Mouse (Mus musculus): ENCODE measurements at regions not wholly inside any gene's neighbourhood (a gene's known extent, or its start where the extent isn't known, plus 50 kb on each side); places are given as distances from the start of the nearest gene placed in this dataset.

DNA sequence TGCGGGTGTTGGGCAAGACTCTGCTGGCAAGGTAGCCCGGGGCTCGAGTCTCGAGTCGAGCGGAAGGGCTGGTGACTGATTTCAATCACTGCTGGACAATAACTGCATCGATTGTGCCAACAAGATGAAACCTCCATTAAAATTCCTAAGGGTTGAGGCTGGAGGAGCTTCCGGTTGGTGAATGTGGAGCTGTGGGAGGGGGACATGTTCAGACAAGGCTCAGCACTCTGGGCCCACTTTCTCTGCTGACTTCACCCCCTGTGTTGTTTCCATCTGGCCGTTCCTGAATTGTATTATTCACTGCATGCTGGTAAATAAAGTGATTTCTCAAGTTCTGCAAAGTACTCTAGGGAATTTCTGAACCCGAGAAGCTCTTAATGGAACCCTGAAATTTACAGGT, 261.2 kb upstream of the Cxcr4 start:
- Histone ChIP-seq H3K4me2 (ENCODE audit: low read depth) (no peak overlapping the region), H3K4me3 (no peak overlapping the region), H3K79me2 (ENCODE audit: control insufficient read depth, insufficient read depth) (no peaks in the 10 kb centered on the region), H3ac (ENCODE audit: control insufficient read depth, insufficient read length) (no peak overlapping the region), H3K36me3 (ENCODE audit: control insufficient read depth, insufficient read depth) (no peaks in the 10 kb centered on the region), H3K27me3 (ENCODE audit: control insufficient read depth, insufficient read depth, insufficient read length) (no peaks in the 10 kb centered on the region)
- TF ChIP-seq E2F4 (IDR thresholded peaks at IDR 0.05; ENCODE audit: insufficient read depth), result no peak
- TF ChIP-seq POLR2A (IDR thresholded peaks at IDR 0.05; ENCODE audit: insufficient read length, low read depth), result no peak
- TF ChIP-seq TCF12 (IDR thresholded peaks at IDR 0.05; ENCODE audit: insufficient read depth, poor library complexity, severe bottlenecking), result no peak
- TF ChIP-seq MYOD1 (IDR thresholded peaks at IDR 0.05; ENCODE audit: control insufficient read depth in 1 of 3, insufficient read length in 2 of 3, low read depth in 2 of 3), result no peak
- no peak for TF ChIP-seq CEBPB (IDR thresholded peaks at IDR 0.05; ENCODE audit: insufficient read depth, poor library complexity, severe bottlenecking)
- no peak for TF ChIP-seq TCF3 (IDR thresholded peaks at IDR 0.05; ENCODE audit: insufficient read length, low read depth)
- no peak for TF ChIP-seq SRF (IDR thresholded peaks at IDR 0.05; ENCODE audit: control insufficient read depth, insufficient read length, low read depth)
- TF ChIP-seq REST (IDR thresholded peaks at IDR 0.05; ENCODE audit: insufficient read depth, insufficient read length), result no peak
- TF ChIP-seq MAX (IDR thresholded peaks at IDR 0.05; ENCODE audit: low read depth), result no peak
- TF ChIP-seq MYOG (IDR thresholded peaks at IDR 0.05; ENCODE audit: control insufficient read depth in 1 of 3, insufficient read depth in 1 of 3, insufficient read length in 2 of 3, low read depth in 2 of 3), result no peak
- no peak for TF ChIP-seq POLR2AphosphoS2 (IDR thresholded peaks at IDR 0.05; ENCODE audit: insufficient read length, low read depth)
- no peak for TF ChIP-seq USF1 (IDR thresholded peaks at IDR 0.05; ENCODE audit: low read depth)

- no peaks in the 10 kb centered on the region for H3K79me2 ChIP-seq (ENCODE audit: control insufficient read depth, insufficient read depth)
- H3K27me3 ChIP-seq (ENCODE audit: control insufficient read depth, insufficient read depth, insufficient read length), result no peaks in the 10 kb centered on the region
- no peaks in the 10 kb centered on the region for H3K36me3 ChIP-seq (ENCODE audit: control insufficient read depth, insufficient read depth)
- TF ChIP-seq MYOG (IDR thresholded peaks at IDR 0.05; ENCODE audit: control insufficient read depth in 1 of 3, insufficient read depth in 1 of 3, insufficient read length in 2 of 3, low read depth in 2 of 3) (no peak), MYOD1 (IDR thresholded peaks at IDR 0.05; ENCODE audit: control insufficient read depth in 1 of 3, insufficient read length in 2 of 3, low read depth in 2 of 3) (no peak), E2F4 (IDR thresholded peaks at IDR 0.05; ENCODE audit: insufficient read depth) (no peak), SRF (IDR thresholded peaks at IDR 0.05; ENCODE audit: control insufficient read depth, insufficient read length, low read depth) (no peak), REST (IDR thresholded peaks at IDR 0.05; ENCODE audit: insufficient read depth, insufficient read length) (no peak), TCF3 (IDR thresholded peaks at IDR 0.05; ENCODE audit: insufficient read length, low read depth) (no peak), TCF12 (IDR thresholded peaks at IDR 0.05; ENCODE audit: insufficient read depth, poor library complexity, severe bottlenecking) (no peak), POLR2AphosphoS2 (IDR thresholded peaks at IDR 0.05; ENCODE audit: insufficient read length, low read depth) (no peak), CEBPB (IDR thresholded peaks at IDR 0.05; ENCODE audit: insufficient read depth, poor library complexity, severe bottlenecking) (no peak), MAX (IDR thresholded peaks at IDR 0.05; ENCODE audit: low read depth) (no peak), POLR2A (IDR thresholded peaks at IDR 0.05; ENCODE audit: insufficient read length, low read depth) (no peak)
- H3K4me2 ChIP-seq (ENCODE audit: low read depth), result no peak overlapping the region
- H3K4me3 ChIP-seq, result no peak overlapping the region
- H3ac ChIP-seq (ENCODE audit: control insufficient read depth, insufficient read length), result no peak overlapping the region
These were observed 245.3 kb upstream of the Cxcr4 start for GRCm38 (mm10) chr1:128837361-128837760.

DNA sequence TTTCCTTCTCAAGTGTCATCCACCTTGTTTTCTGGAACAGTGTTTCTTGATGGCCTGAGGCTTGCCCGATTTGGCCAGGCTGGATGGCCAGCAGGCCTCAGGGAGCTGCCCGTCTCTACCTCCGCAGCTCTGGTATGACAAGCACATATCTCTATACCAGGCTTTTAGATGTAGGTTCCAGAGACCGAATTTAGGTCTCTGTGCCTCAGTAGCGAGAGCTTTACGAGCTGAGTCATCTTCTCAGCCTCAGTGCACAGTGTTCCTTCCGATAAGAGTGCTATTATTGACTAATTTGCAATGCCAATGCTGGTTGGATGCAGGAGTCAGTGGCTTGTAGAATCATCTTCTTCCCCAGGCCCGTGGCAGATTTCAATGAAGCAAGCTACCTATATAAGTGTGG, 243.4 kb upstream of the Cxcr4 start:
- TF ChIP-seq E2F4 (IDR thresholded peaks at IDR 0.05; ENCODE audit: insufficient read depth) (no peak), POLR2AphosphoS2 (IDR thresholded peaks at IDR 0.05; ENCODE audit: insufficient read length, low read depth) (no peak), MAX (IDR thresholded peaks at IDR 0.05; ENCODE audit: low read depth) (no peak), SRF (IDR thresholded peaks at IDR 0.05; ENCODE audit: control insufficient read depth, insufficient read length, low read depth) (no peak), TCF3 (IDR thresholded peaks at IDR 0.05; ENCODE audit: insufficient read length, low read depth) (no peak), MYOG (IDR thresholded peaks at IDR 0.05; ENCODE audit: control insufficient read depth in 1 of 3, insufficient read depth in 1 of 3, insufficient read length in 2 of 3, low read depth in 2 of 3) (no peak), CEBPB (IDR thresholded peaks at IDR 0.05; ENCODE audit: insufficient read depth, poor library complexity, severe bottlenecking) (no peak), USF1 (IDR thresholded peaks at IDR 0.05; ENCODE audit: low read depth) (no peak), TCF12 (IDR thresholded peaks at IDR 0.05; ENCODE audit: insufficient read depth, poor library complexity, severe bottlenecking) (no peak), REST (IDR thresholded peaks at IDR 0.05; ENCODE audit: insufficient read depth, insufficient read length) (no peak), POLR2A (IDR thresholded peaks at IDR 0.05; ENCODE audit: insufficient read length, low read depth) (no peak), MYOD1 (IDR thresholded peaks at IDR 0.05; ENCODE audit: control insufficient read depth in 1 of 3, insufficient read length in 2 of 3, low read depth in 2 of 3) (no peak)
- no peaks in the 10 kb centered on the region for H3K79me2 ChIP-seq (ENCODE audit: control insufficient read depth, insufficient read depth)
- no peak overlapping the region for H3ac ChIP-seq (ENCODE audit: control insufficient read depth, insufficient read length)
- no peaks in the 10 kb centered on the region for H3K27me3 ChIP-seq (ENCODE audit: control insufficient read depth, insufficient read depth, insufficient read length)
- H3K36me3 ChIP-seq (ENCODE audit: control insufficient read depth, insufficient read depth), result no peaks in the 10 kb centered on the region
- no peak overlapping the region for H3K4me3 ChIP-seq
- H3K4me2 ChIP-seq (ENCODE audit: low read depth), result no peak overlapping the region

DNA sequence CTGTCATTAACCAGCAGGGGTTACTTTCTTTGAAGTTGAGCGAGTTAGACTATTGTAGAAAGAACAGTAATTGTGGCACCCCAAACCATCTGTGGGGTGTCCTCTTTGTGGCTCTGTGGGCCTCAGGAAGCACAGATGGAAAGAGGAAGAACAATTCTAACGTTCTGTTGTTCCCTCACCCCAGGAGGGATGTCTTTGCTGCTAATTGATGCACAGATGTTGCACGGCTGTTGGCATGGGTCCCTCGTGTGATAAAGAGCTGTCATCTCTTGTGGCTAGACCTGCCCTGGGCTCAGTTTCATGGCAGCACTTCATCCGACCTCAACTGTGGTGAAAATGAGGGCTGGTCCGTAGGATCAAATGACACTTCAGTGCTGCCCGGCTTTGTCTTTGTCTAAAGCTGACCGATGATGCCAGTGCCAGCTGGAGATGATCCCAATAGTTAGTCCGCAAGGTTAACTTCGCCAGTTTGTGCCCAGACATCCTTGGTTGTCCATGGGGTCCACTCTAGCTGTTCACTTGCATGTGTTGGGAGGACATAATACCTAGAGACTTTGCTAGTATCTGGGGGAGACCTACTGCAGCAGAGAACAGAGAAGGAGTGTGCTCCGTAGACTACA, 241.1 kb upstream of the Cxcr4 start:
- Histone ChIP-seq H3K79me2 (ENCODE audit: control insufficient read depth, insufficient read depth) (no peaks in the 10 kb centered on the region), H3ac (ENCODE audit: control insufficient read depth, insufficient read length) (no peak overlapping the region), H3K4me2 (ENCODE audit: low read depth) (peak overlapping the region; percentile 52), H3K27me3 (ENCODE audit: control insufficient read depth, insufficient read depth, insufficient read length) (no peaks in the 10 kb centered on the region), H3K36me3 (ENCODE audit: control insufficient read depth, insufficient read depth) (no peaks in the 10 kb centered on the region), H3K4me3 (peak overlapping the region; percentile 9)
- TF ChIP-seq MYOD1 (IDR thresholded peaks at IDR 0.05; ENCODE audit: control insufficient read depth in 1 of 3, insufficient read length in 2 of 3, low read depth in 2 of 3) (peak in 2 of 3 experiments; percentile 70 to 78), TCF12 (IDR thresholded peaks at IDR 0.05; ENCODE audit: insufficient read depth, poor library complexity, severe bottlenecking) (no peak), MAX (IDR thresholded peaks at IDR 0.05; ENCODE audit: low read depth) (no peak), REST (IDR thresholded peaks at IDR 0.05; ENCODE audit: insufficient read depth, insufficient read length) (no peak), MYOG (IDR thresholded peaks at IDR 0.05; ENCODE audit: control insufficient read depth in 1 of 3, insufficient read depth in 1 of 3, insufficient read length in 2 of 3, low read depth in 2 of 3) (peak in 1 of 3 experiments; percentile 75), TCF3 (IDR thresholded peaks at IDR 0.05; ENCODE audit: insufficient read length, low read depth) (peak; percentile 61), SRF (IDR thresholded peaks at IDR 0.05; ENCODE audit: control insufficient read depth, insufficient read length, low read depth) (peak; percentile 12)

Data from myocyte (in vitro differentiated cells).